Mouse (Mus musculus): Measurements from ENCODE around the gene Fkbp15.
"Not testable (repeated sequence)": the region's sequence is repeated elsewhere in the genome, so short reads cannot be mapped to it uniquely, and the experiment has no call there.

The Fkbp15 gene

DNA sequence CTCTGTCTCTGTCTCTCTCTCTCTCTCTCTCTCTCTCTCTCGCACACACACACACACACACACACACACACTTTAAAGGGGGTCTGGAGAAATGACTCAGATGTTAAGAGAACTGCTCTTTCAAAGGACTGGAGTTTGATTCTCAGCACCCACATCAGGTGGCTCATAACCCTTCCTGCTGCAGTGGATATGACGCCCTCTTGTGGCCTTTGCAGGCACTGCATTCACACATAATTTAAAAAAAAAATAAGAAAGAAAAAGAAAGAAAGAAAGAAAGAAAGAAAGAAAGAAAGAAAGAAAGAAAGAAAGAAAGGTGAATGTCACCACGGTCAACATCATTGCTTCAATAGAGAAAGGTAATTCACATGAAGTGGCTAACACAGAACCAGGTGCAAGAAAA is 83.1 kb downstream of the Fkbp15 start:
- no peak for DNase-seq

DNA sequence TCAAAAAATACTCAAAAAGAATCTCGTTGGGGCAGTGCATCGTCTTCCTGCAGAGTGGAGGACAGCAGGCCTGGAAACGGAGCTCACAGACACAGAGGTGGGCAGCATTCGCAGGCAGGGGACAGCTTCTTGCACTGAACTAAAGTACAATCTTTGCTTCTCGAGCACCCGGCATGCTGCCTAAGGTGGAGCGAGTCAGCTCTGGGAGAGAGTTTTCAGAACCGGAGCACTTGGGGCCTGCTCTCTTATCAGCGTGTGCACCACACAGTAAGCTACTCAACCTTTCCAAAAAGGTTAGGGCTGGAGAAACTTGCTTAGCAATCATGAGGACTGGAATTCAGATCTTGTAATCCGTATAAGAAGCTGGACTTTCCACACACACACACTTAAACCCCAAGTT is 83.7 kb downstream of the Fkbp15 start:
- DNase-seq: no peak

DNA sequence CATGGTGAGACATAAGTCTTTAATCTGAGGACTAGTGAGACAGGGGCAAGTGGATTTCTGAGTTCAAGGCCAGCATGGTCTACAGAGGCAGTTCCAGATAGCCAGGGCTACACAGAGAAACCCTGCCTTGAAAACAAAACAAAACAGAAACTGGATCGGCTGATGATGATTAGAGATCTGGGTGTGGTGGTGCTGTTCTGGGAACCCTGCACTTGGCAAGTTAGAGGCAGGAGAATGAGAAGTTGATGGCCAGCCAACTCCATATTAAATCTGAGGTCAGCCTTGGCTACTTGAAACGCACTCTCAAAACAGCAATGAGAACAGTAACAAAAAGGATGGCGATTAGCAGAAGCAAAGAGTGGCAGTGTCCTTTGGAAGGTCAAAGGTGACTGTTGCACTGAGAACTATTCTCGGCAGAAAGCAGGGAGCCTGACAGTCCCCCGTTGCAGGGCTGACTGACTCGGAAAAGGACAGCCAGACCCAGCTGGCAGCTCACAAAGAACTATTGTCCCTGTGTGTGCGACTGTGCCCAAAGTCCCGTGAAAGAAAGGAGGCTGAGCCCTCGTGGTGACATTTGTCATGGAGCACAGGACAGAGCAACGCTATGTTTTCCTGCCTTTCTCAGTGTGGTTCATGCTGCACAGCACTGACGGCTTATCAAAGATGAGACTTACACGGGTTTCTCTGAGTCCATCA is 85.4 kb downstream of the Fkbp15 start:
- no peak for DNase-seq

DNA sequence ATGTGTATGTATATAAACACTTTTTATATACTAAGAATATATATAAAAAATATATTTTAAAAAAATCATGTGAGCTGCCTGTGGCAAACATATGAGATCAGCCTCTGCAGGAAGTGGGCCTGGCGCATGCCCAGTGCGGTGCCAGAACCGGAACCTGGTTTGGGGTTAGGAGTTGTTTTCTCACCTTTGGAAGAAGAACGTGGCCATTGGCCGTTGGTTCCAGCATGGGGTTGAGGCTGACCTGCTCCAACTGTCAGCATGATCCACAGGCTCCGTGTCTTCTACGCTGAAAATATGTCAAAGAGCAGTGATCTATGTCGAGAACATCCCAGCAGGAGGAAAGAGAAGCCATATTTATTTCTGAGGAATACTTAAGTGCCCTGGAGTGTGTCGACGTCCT is 86.4 kb downstream of the Fkbp15 start:
- DNase-seq: no peak

DNA sequence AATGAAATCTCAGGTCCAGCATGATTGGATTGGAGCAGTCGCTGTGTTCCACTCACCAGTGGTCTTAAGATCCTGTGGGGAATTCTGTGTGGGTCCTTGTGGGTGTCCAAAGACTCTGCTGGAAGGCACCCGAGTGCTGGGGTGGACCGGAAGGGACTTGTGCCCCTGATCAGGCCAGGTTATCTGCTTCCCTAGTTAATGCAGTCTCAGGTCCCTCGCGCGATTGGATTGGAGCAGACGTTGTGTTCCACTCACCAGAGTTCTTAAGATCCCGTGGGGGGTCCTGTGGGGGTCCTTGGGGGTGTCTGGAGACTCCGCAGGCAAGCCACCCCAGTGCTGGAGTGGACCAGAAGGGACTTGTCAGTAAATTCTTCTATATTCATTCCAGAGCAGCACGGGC is 87.7 kb downstream of the Fkbp15 start:
- DNase-seq: no peak

DNA sequence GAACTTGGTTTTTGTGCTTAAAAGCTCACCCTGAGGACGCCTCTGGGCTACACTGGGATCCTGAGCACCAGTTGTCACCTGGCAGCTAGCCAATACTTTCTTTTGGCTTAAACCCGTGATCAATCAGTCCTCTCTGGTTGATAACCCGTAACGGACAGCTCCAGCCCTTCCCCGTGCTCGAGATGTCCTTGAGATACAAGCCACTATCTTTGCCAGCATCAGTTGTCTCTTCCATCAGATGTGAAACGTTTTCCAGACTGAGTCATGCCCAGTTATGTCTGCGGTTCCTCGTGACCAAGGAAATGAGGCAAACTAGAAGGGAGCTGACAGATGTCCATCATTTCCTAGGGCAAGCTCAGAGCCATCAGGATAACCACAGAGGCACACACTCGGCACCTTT is 93.2 kb downstream of the Fkbp15 start:
- no peak for DNase-seq

DNA sequence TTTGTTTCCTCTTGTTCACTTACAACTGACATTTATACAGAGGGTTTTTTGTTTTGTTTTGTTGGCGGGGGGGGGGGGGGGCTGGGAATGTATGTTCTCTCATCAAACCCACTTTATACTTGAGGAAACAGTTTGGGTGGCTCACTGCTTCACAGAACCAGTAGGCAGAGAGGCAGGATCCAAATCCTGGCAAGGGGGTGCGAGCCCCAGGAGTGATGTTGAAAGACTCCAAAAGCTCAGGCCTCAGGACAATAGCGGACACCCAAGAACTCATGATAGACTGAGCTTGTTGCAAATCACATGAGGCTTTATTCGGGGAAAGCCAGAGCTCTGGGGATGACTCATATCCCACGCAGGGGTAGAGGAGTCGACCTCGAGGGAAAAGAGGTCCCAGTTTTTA is 94.3 kb downstream of the Fkbp15 start:
- not testable (repeated sequence) for DNase-seq

DNA sequence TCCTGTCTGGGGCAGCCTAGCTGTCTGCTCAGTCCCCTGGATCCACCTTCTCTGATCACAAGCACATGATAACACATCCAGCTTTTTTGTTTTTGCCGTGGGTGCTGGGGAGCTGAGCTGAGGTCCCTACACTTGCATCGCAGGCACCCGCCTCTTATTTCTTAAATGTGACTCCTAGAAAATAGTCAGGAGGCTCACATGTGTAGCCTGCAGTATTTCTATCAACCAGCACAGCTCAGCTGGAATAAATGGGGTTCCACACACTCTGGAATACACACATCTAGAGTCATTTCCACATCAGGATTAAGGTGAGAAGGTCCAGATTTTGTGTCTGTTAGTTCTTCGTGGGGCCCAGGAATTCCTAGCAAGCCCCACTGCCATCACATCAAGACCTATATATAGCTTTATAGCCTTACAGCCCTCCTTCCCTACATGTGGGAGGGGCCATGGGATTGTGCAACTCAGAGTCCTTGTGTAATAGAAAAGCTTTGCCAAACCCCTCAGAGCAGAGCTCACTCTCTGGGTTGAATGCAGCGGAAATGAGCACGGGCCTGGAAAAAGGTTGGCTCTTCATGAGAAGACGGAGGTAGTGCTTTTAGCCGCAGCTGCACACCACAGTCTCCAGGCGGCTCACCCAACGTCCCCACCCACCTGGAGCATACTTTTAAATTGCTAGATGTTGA is 95.1 kb downstream of the Fkbp15 start:
- DNase-seq: no peak

DNA sequence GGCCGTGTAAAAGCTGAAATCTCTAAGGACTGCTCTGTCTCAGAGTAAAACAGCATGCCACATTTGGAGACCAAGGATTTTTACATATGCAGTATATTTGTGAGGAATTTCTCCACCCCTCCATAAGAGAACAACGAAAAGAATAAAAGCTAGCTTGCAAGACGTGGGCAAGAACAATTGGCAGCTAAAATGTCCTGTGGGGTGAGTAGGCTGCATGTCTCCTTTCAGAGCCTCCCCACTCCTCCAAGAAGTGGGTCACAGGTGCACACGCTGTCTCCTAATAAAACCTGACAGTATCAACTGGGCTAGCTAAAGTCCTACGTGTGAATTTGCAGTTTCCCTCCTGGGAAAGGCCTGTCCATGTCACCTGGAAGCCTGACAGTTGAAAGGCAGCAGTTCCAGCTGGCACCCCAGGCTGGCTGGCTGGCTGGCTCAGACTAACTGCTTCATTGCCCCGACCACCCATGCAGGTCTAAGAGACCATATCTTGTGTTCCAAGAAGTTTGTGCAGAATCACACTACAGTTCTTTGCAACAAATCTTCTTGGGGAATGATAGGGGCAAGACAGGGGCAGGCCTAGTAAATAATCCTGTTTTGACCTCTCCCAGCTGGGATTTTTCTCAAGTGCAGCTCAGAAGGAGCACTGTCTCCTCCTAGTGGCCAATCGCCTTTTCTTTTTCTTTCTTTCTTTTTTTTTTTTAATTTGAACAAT is 97.1 kb downstream of the Fkbp15 start:
- no peak for DNase-seq

DNA sequence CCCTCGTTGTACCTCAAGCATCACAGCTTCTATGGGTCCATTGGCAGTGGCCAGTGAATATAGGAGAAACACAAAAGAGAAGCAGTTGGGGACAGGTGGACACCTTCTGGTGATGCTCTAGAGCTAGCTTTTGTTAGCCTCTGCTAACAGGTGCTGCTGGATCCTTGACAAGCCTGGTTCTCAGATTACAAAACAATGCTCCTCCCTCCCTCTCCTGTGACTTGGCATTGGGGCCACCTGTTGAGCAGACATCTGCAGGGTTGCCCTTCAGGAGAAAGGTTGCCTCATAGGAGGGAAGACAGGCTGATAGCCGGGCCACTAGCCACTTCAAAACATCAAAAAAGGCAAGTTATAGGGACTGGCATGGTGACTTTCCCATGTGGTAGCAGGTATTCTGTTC is 98.1 kb downstream of the Fkbp15 start, which contains the start of gene Slc31a2:
Gene Slc31a2, plus strand, starts transcription at position 287 of the 400 bp plus-strand sequence.
- DNase-seq: no peak

DNA sequence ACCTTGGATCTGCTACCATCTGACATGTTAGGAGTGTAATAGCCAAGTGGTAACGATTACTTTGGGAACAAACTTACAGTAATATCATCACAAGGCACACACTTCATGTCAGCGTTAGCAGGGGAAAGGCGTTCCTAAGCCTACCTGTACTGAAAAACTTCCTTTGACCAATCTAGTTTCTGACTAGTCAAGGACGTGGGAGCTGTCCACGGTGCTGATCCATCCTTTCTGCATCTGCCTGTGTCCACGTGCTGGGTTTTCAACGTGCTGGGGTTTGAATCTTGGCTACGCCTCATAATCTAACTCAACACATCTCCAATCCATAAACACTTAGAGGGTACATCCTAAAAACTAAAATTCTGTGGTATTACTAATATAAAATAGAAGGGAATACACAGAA is 103.4 kb downstream of the Fkbp15 start:
- peak; percentile 48 for DNase-seq

DNA sequence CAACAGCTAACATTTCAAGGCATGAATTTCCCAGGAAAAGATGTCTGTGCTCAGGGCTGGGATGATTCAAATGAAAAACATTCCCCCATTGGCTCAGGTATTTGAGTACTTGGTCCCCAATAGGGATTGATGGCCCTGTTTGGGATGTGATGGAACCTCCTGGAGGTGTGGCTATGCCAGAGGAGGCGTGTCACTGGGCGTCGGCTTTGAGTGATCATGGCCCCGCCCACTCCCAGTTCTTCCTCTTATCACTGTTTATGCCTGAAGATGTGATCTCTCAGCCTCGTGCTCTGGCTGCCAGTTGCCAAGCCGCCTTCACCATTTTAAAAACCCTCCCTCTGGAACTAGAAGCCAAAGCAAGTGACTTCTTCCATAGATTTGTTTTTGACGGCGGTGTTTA is 105.8 kb downstream of the Fkbp15 start:
- DNase-seq: no peak

DNA sequence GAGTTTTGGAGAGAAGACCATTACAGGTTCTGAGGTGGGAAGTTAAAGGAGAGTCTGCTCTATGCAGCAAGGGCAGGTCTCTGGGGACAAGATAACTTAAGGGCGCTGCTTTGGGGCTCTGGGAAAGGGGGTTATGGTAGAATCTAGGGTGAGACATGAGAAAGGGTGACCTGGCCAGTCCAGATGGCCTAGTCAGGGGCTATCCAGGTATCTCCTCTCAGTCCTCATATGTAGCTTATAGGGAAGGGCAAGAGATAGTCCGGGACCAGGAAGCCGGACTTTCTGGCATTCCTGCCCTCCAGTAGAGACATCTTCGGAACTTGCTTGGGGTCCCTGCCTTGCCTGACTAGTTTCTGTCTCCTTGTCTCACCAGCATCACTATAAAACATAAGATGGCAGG is 108.6 kb downstream of the Fkbp15 start:
- DNase-seq: no peak

DNA sequence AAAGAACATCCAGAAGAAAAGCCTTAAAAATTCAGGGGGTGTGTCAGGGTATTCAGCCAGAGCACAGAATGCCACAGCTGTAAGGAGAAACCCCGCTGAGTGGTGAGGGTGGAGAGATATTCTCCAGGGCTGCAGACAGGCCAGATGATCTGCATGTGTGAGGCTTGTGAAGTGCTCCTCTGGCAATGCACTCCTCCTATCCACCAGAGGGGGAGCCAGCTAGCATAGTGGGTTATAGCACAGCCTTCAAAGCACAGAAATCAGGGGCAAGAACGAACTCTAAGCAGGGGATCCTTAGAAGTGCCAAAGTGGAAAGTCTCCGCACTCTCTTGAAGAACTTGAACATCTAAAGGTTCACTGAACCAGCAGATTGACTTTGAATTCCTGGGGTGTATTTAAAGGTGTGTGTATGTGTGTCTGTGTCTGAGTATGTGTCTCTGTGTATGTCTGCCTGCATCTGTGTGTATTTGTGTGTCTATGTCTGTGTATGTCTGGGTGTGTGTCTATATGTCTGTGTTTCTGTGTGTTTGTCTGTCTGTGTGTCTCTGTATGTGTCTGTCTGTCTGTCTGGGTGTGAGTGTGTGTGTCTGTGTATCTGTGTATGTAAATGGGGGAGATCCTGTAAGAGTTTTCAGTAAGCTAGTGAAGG is 109.3 kb downstream of the Fkbp15 start:
- no peak for DNase-seq

Data from kidney, adult 18-20 months (tissue).